In the genomic region with DNA sequence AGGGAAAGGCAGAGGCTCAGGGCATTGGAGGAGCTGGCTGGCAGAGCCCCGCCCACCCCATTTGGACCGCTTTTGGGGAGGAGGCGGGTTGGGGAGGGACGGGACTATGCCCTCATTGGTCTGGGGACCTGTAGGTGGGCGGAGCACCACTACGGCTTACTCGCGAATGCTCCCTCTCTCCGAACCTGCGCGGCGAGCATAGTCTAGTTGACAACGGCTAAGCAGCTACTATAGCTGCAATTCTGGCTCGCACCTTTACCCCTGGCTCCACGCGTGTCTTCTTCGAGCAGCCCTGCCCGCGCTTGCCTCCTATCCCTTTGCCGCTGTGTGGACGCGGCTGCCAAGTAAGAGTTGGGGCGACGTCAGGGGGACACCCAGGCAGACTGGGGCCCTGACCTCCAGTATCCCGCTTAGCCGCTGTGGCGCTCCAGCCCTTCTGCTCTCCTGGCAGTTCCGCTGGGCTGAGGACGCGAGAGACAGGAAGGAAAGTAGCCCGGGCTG, we compare ENCODE assay signal across 8 mouse cellular contexts. TPM values are rescaled to one million over a fixed set of nuclear protein-coding genes. Genes with fewer than 3 reads are reported as not detected.
DNase-seq lines count a peak whose midpoint lies in the region; ATAC-seq and TF ChIP-seq lines count a peak whose summit lies in the region.

No protein-coding gene starts in this region.

- no peak overlapping the region for H3K27ac ChIP-seq in ES-E14 (ENCODE audit: insufficient read depth, low read depth, low read length, poor library complexity, severe bottlenecking)
- no peak overlapping the region for H3K27ac ChIP-seq in cerebellum, adult 2 months (ENCODE audit: insufficient read depth, low read length)
- peak overlapping the region; percentile 69 for H3K27ac ChIP-seq in hindbrain, embryonic 10.5 days
- H3K27ac ChIP-seq in lung, embryonic 15.5 days: peak overlapping the region; percentile 78

- DNase-seq in ES-E14 (ENCODE audit: low read depth, low spot score): peak; percentile 69
- DNase-seq in cerebellum, adult 2 months: peak; percentile 57 to 66
- DNase-seq in frontal cortex, adult 2 months (ENCODE audit: extremely low spot score in 1 of 2, low spot score in 1 of 2): peak; percentile 44 to 72
- DNase-seq in hindbrain, embryonic 10.5 days (ENCODE audit: low spot score): peak; percentile 83
- DNase-seq in layer of hippocampus, adult 9-10 months (ENCODE audit: low spot score): peak; percentile 11
- DNase-seq in ovary, postnatal 10 days (ENCODE audit: low spot score): peak; percentile 32
- peak; percentile 56 for DNase-seq in thymus, postnatal 0 days (ENCODE audit: low spot score)

- H3K4me3 ChIP-seq in ES-E14 (ENCODE audit: insufficient read depth in 1 of 2, low read depth in 1 of 2, low read length in 2 of 2, poor library complexity in 1 of 2, severe bottlenecking in 1 of 2): peak overlapping the region; percentile 82 to 83
- H3K4me3 ChIP-seq in cerebellum, adult 2 months (replicated peaks; ENCODE audit: insufficient read depth, low read depth, low read length): peak overlapping the region; percentile 53
- peak overlapping the region; percentile 58 for H3K4me3 ChIP-seq in hindbrain, embryonic 10.5 days
- peak overlapping the region; percentile 52 for H3K4me3 ChIP-seq in lung, embryonic 15.5 days

- no peaks in the 10 kb centered on the region for H3K9me3 ChIP-seq in ES-E14 (ENCODE audit: control insufficient read depth, insufficient read depth, low read depth, low read length)
- H3K9me3 ChIP-seq in hindbrain, embryonic 10.5 days: no peaks in the 10 kb centered on the region
- H3K9me3 ChIP-seq in lung, embryonic 15.5 days: no peaks in the 10 kb centered on the region

- peak; percentile 95 for ATAC-seq in lung, embryonic 15.5 days (ENCODE audit: borderline replicate concordance, extremely low read depth, low FRiP score, low TSS enrichment)

- H3K9ac ChIP-seq in ES-E14 (ENCODE audit: insufficient read depth, low read depth, low read length, poor library complexity, severe bottlenecking): peak overlapping the region; percentile 75
- peak overlapping the region; percentile 54 for H3K9ac ChIP-seq in lung, embryonic 15.5 days

- no peak for TF ChIP-seq CTCF in cerebellum, adult 2 months (IDR thresholded peaks at IDR 0.05; ENCODE audit: borderline replicate concordance, insufficient read depth, low read depth, low read length)

- TF ChIP-seq POLR2A in cerebellum, adult 2 months (IDR thresholded peaks at IDR 0.05; ENCODE audit: borderline replicate concordance, insufficient read depth, low read length): no peak

- no peaks in the 10 kb centered on the region for H3K27me3 ChIP-seq in cerebellum, adult 2 months (ENCODE audit: control insufficient read depth, insufficient read depth, low read length)
- peaks cover 89% of the 10 kb centered on the region for H3K27me3 ChIP-seq in hindbrain, embryonic 10.5 days (ENCODE audit: insufficient read depth, poor library complexity, severe bottlenecking)
- peaks cover 23% of the 10 kb centered on the region for H3K27me3 ChIP-seq in lung, embryonic 15.5 days

- H3K4me2 ChIP-seq in lung, embryonic 15.5 days: peak overlapping the region; percentile 80

- WGBS in cerebellum, adult 2 months: 15% methylated on average over 31 of the region's 31 CpGs
- 25% methylated on average over 31 of the region's 31 CpGs for WGBS in hindbrain, embryonic 10.5 days
- 22% methylated on average over 31 of the region's 31 CpGs for WGBS in lung, embryonic 15.5 days

- H3K4me1 ChIP-seq in ES-E14 (ENCODE audit: control insufficient read depth in 2 of 2, insufficient read depth in 2 of 2, low read length in 2 of 2, poor library complexity in 1 of 2): no peaks in the 10 kb centered on the region; a peak in 1 of 4 replicates
- no peaks in the 10 kb centered on the region for H3K4me1 ChIP-seq in cerebellum, adult 2 months (ENCODE audit: control insufficient read depth, insufficient read depth, low read length)
- 0 out of 2 replicates have a peak, but pooled peaks cover 4% of the 10 kb centered on the region for H3K4me1 ChIP-seq in hindbrain, embryonic 10.5 days (replicated peaks)
- peaks cover 13% of the 10 kb centered on the region for H3K4me1 ChIP-seq in lung, embryonic 15.5 days

- H3K36me3 ChIP-seq in ES-E14 (ENCODE audit: control insufficient read depth, insufficient read depth, low read length, poor library complexity, severe bottlenecking): no peaks in the 10 kb centered on the region
- no peaks in the 10 kb centered on the region for H3K36me3 ChIP-seq in hindbrain, embryonic 10.5 days
- no peaks in the 10 kb centered on the region for H3K36me3 ChIP-seq in lung, embryonic 15.5 days

- in situ Hi-C loops in ES-E14 (cut with MboI; ENCODE audit: low sequenced_read_pairs in 2 of 2, unreplicated experiment in 2 of 2): no loop called here

TF ChIP-seq in ES-E14, 5 proteins besides CTCF, POLR2A, EP300 and RAD21:
- TF ChIP-seq ZC3H11A (IDR thresholded peaks at IDR 0.05; ENCODE audit: borderline replicate concordance, low read depth, low read length): no peak
- TF ChIP-seq HCFC1 (IDR thresholded peaks at IDR 0.05; ENCODE audit: borderline replicate concordance, insufficient read depth, low read length): no peak
- no peak for TF ChIP-seq MAFK (IDR thresholded peaks at IDR 0.05; ENCODE audit: insufficient read depth, low read depth, low read length)
- TF ChIP-seq ZNF384 (IDR thresholded peaks at IDR 0.05; ENCODE audit: low read depth, low read length): no peak
- no peak for TF ChIP-seq CHD2 (IDR thresholded peaks at IDR 0.05; ENCODE audit: low read depth, low read length)

RNA-seq across cellular contexts. Expression of a gene that starts 39.5 kb away (rescaled TPM):
- total RNA-seq in ES-E14 (2012; rRNA removed): 4.3 and 7.8 TPM in 2 replicates
- 9.0 and 11.4 TPM in 2 replicates for polyA plus RNA-seq in cerebellum, adult 2 months (2012; rRNA removed)
- 41.5 and 51.0 TPM in 2 replicates for polyA plus RNA-seq in frontal cortex, adult 2 months (2012; rRNA removed)
- 15.9 and 17.5 TPM in 2 replicates for polyA plus RNA-seq in hindbrain, embryonic 10.5 days (2016; fragmentation: Nextera tagmentation; extraction: Ambion mirVana)
- 14.4 and 16.7 TPM in 2 replicates for polyA plus RNA-seq in lung, embryonic 15.5 days (2015; fragmentation: Nextera tagmentation; extraction: Ambion mirVana)
- 1.7 and 1.9 TPM in 2 replicates for polyA plus RNA-seq in thymus, postnatal 0 days (2015; fragmentation: Nextera tagmentation; extraction: Ambion mirVana)

Comparison
In these comparisons a context has a peak if more than half of its experiments do, and no peak if none do; other contexts are left out.
1. DNase-seq: peak in every context shown above with its lines; median percentile 83 in hindbrain, embryonic 10.5 days; 69 in ES-E14; 62 in cerebellum, adult 2 months; 58 in frontal cortex, adult 2 months; 56 in thymus, postnatal 0 days; 32 in ovary, postnatal 10 days; 11 in layer of hippocampus, adult 9-10 months.
2. H3K27ac ChIP-seq: peak in hindbrain, embryonic 10.5 days (single experiment) and lung, embryonic 15.5 days (single experiment); none in ES-E14 (single experiment) and cerebellum, adult 2 months (single experiment).
3. Peak in every context shown above with its lines, with median percentiles within 50 percentile points of each other: H3K4me3 ChIP-seq.